Mouse (Mus musculus): ENCODE results near the gene Phlpp1. TPM values are rescaled to one million over a fixed set of nuclear protein-coding genes. Genes with fewer than 3 reads are reported as not detected.

Gene Phlpp1
- total and polyA plus RNA-seq, 3 experiments: 5.0 to 9.4 TPM; not detected in 1

GRCm38 (mm10) chr1:106369330-106369729, 197.8 kb downstream of the Phlpp1 start:
- DNase-seq (ENCODE audit: low read depth, low spot score): no peak
- no peak for TF ChIP-seq EP300 (IDR thresholded peaks at IDR 0.05; ENCODE audit: low read depth in 1 of 2, low read length in 2 of 2)
- TF ChIP-seq MYB (IDR thresholded peaks at IDR 0.05; ENCODE audit: low read depth, low read length): no peak
- no peak for TF ChIP-seq MEF2A (IDR thresholded peaks at IDR 0.05; ENCODE audit: extremely low read depth, insufficient replicate concordance, low read depth, low read length, poor library complexity, severe bottlenecking)
- no peak for TF ChIP-seq SIN3A (IDR thresholded peaks at IDR 0.05; ENCODE audit: low read length)
- no peak for TF ChIP-seq MYC (IDR thresholded peaks at IDR 0.05; ENCODE audit: low read depth, low read length)
- no peak for TF ChIP-seq MXI1 (IDR thresholded peaks at IDR 0.05; ENCODE audit: low read depth, low read length)
- no peak for TF ChIP-seq SMC3 (IDR thresholded peaks at IDR 0.05; ENCODE audit: low read depth, low read length)
- no peak for TF ChIP-seq E2F4 (IDR thresholded peaks at IDR 0.05; ENCODE audit: borderline replicate concordance, low read depth, low read length)
- no peak for TF ChIP-seq POLR2A (IDR thresholded peaks at IDR 0.05; ENCODE audit: control insufficient read depth in 1 of 2, insufficient read depth in 1 of 2, low read depth in 1 of 2, low read length in 2 of 2, poor library complexity in 1 of 2)
- TF ChIP-seq MAZ (IDR thresholded peaks at IDR 0.05; ENCODE audit: low read depth, low read length): no peak

GRCm38 (mm10) chr1:106372446-106372845, 200.9 kb downstream of the Phlpp1 start:
- no peaks in the 10 kb centered on the region for H3K79me2 ChIP-seq (ENCODE audit: control insufficient read depth, insufficient read depth, low read length, poor library complexity)
- H3K4me3 ChIP-seq (ENCODE audit: control insufficient read depth in 1 of 2, insufficient read depth in 1 of 2, low read depth in 2 of 2, low read length in 2 of 2): no peak overlapping the region
- no peaks in the 10 kb centered on the region for H3K9me3 ChIP-seq (replicated peaks; ENCODE audit: insufficient read depth, low read length)
- peaks cover 0 to 2% of the 10 kb centered on the region in 2 experiments; a peak in 2 of 4 replicates for H3K27me3 ChIP-seq (ENCODE audit: control insufficient read depth in 1 of 2, insufficient read depth in 2 of 2, low read length in 2 of 2)
- TF ChIP-seq POLR2A (IDR thresholded peaks at IDR 0.05; ENCODE audit: control insufficient read depth in 1 of 2, insufficient read depth in 1 of 2, low read depth in 1 of 2, low read length in 2 of 2, poor library complexity in 1 of 2): no peak
- no peak for TF ChIP-seq JUND (IDR thresholded peaks at IDR 0.05; ENCODE audit: low read depth, low read length)
- no peak for TF ChIP-seq MAFK (IDR thresholded peaks at IDR 0.05; ENCODE audit: borderline replicate concordance, low read depth, low read length)
- TF ChIP-seq ZNF384 (IDR thresholded peaks at IDR 0.05; ENCODE audit: low read depth, low read length): no peak
- no peak for TF ChIP-seq TBP (IDR thresholded peaks at IDR 0.05; ENCODE audit: low read depth, low read length)
- no peak for TF ChIP-seq ZKSCAN1 (IDR thresholded peaks at IDR 0.05; ENCODE audit: low read depth, low read length)
- no peak for TF ChIP-seq MYC (IDR thresholded peaks at IDR 0.05; ENCODE audit: low read depth, low read length)
- no peak for TF ChIP-seq ZC3H11A (IDR thresholded peaks at IDR 0.05; ENCODE audit: low read depth, low read length)
- TF ChIP-seq USF1 (IDR thresholded peaks at IDR 0.05; ENCODE audit: low read depth, low read length): no peak
- no peak overlapping the region for H3K9ac ChIP-seq (ENCODE audit: control insufficient read depth, low read depth, low read length, poor library complexity, severe bottlenecking)
- H3K27ac ChIP-seq (ENCODE audit: control insufficient read depth, low read depth, low read length): no peak overlapping the region
- no peaks in the 10 kb centered on the region for H3K36me3 ChIP-seq (ENCODE audit: control insufficient read depth in 1 of 2, insufficient read depth in 2 of 2, low read length in 2 of 2)
- no peak for DNase-seq (ENCODE audit: low read depth, low spot score)
- H3K4me1 ChIP-seq (ENCODE audit: control insufficient read depth in 1 of 2, insufficient read depth in 2 of 2, low read length in 2 of 2): no peaks in the 10 kb centered on the region

More at GRCm38 (mm10) chr1:106369330-106369729, 197.8 kb downstream of the Phlpp1 start:
- H3K27ac ChIP-seq (ENCODE audit: control insufficient read depth, low read depth, low read length): no peak overlapping the region
- H3K4me3 ChIP-seq (ENCODE audit: control insufficient read depth in 1 of 2, insufficient read depth in 1 of 2, low read depth in 2 of 2, low read length in 2 of 2): no peak overlapping the region
- no peaks in the 10 kb centered on the region for H3K36me3 ChIP-seq (ENCODE audit: control insufficient read depth in 1 of 2, insufficient read depth in 2 of 2, low read length in 2 of 2)
- peaks cover 0 to 2% of the 10 kb centered on the region in 2 experiments; a peak in 1 of 4 replicates for H3K27me3 ChIP-seq (ENCODE audit: control insufficient read depth in 1 of 2, insufficient read depth in 2 of 2, low read length in 2 of 2)
- no peaks in the 10 kb centered on the region for H3K79me2 ChIP-seq (ENCODE audit: control insufficient read depth, insufficient read depth, low read length, poor library complexity)
- no peaks in the 10 kb centered on the region for H3K9me3 ChIP-seq (replicated peaks; ENCODE audit: insufficient read depth, low read length)
- no peak overlapping the region for H3K9ac ChIP-seq (ENCODE audit: control insufficient read depth, low read depth, low read length, poor library complexity, severe bottlenecking)
- no peaks in the 10 kb centered on the region for H3K4me1 ChIP-seq (ENCODE audit: control insufficient read depth in 1 of 2, insufficient read depth in 2 of 2, low read length in 2 of 2)

Data from MEL (cell line).